Mouse (Mus musculus) hindbrain, embryonic 13.5 days (tissue): ENCODE results near the gene Clec5a. TPM values are rescaled to one million over a fixed set of nuclear protein-coding genes. Genes with fewer than 3 reads are reported as not detected.

Source experiments
- ATAC-seq: fragments of 200-750 bp; cut with Nextera tagmentation; 2 replicates; pipeline ENCODE4 v1.8.0; 2017; ENCODE audit warnings: moderate TSS enrichment; ENCODE audit not compliant: low FRiP score
- H3K27ac ChIP-seq: fragments of 300-500 bp; sonication (generic); 2 replicates; pipeline ENCODE4 v1.5.1; 2015; ENCODE audit warnings: inconsistent platforms, mild to moderate bottlenecking, moderate library complexity
- H3K27me3 ChIP-seq: fragments of 300-500 bp; sonication (generic); 2 replicates; pipeline ENCODE4 v1.6.1; 2015; ENCODE audit warnings: mild to moderate bottlenecking, inconsistent platforms
- H3K36me3 ChIP-seq: fragments of 300-500 bp; sonication (generic); 2 replicates; pipeline ENCODE4 v1.6.1; 2015; ENCODE audit warnings: mild to moderate bottlenecking, inconsistent platforms
- H3K4me1 ChIP-seq: fragments of 300-500 bp; sonication (generic); replicated peaks from 2 replicates; pipeline ENCODE4 v1.6.1; 2015; ENCODE audit warnings: inconsistent platforms
- H3K4me2 ChIP-seq: fragments of 300-500 bp; sonication (generic); 2 replicates; pipeline ENCODE4 v1.6.1; 2015; ENCODE audit warnings: inconsistent platforms, mild to moderate bottlenecking, moderate library complexity
- H3K4me3 ChIP-seq: fragments of 300-500 bp; sonication (generic); 2 replicates; pipeline ENCODE4 v1.5.1; 2015; ENCODE audit warnings: mild to moderate bottlenecking, inconsistent platforms
- H3K9ac ChIP-seq: fragments of 300-500 bp; sonication (generic); 2 replicates; pipeline ENCODE4 v1.6.1; 2015; ENCODE audit warnings: mild to moderate bottlenecking, inconsistent platforms
- H3K9me3 ChIP-seq: fragments of 300-500 bp; sonication (generic); 2 replicates; pipeline ENCODE4 v1.6.1; 2016; ENCODE audit warnings: inconsistent platforms
- WGBS: fragments of 180-500 bp; shearing (Covaris S2); methylation state at CpG from one replicate; pipeline ENCODE4 v1.1.7; 2015; 5-methylcytosine and 5-hydroxymethylcytosine counted together
- polyA plus RNA-seq: library from polyadenylated mRNA; unstranded; fragments of >200 nt; fragmentation: Nextera tagmentation; extraction: Ambion mirVana; gene quantifications from 2 replicates; pipeline ENCODE4 v1.2.1, GENCODE M21; 2015

Clec5a gene
- polyA plus RNA-seq, 1 experiment from 2014 or later = 1.6 TPM

- Histone ChIP-seq H3K27ac (no peak overlapping the region), H3K36me3 (no peaks in the 10 kb centered on the region), H3K9me3 (no peaks in the 10 kb centered on the region), H3K9ac (no peak overlapping the region), H3K4me1 (no peaks in the 10 kb centered on the region), H3K27me3 (no peaks in the 10 kb centered on the region), H3K4me3 (no peak overlapping the region), H3K4me2 (no peak overlapping the region)
- 93% methylated on average over 1 of the region's 1 CpGs for WGBS
- ATAC-seq = no peak
These were observed 9.3 kb downstream of the Clec5a start for GRCm38 (mm10) chr6:40576305-40576704.

- no peak overlapping the region for H3K4me3 ChIP-seq
- H3K9me3 ChIP-seq = no peaks in the 10 kb centered on the region
- H3K27me3 ChIP-seq = no peaks in the 10 kb centered on the region
- no peaks in the 10 kb centered on the region for H3K4me1 ChIP-seq
- no peaks in the 10 kb centered on the region for H3K36me3 ChIP-seq
- no peak overlapping the region for H3K4me2 ChIP-seq
- no peak overlapping the region for H3K9ac ChIP-seq
- H3K27ac ChIP-seq = no peak overlapping the region
- 82% methylated on average over 3 of the region's 3 CpGs for WGBS
- no peak for ATAC-seq
These were observed 12.0 kb downstream of the Clec5a start for GRCm38 (mm10) chr6:40573618-40574017.

GRCm38 (mm10) chr6:40569187-40569586, 16.4 kb downstream of the Clec5a start, which contains the start of gene Olfr460:
Gene Olfr460 (plus strand): TSS chr6:40569487.
- Histone ChIP-seq H3K4me3 (no peak within 1 kb of the TSS), H3K4me1 (no peaks in the 10 kb centered on the region), H3K4me2 (no peak within 1 kb of the TSS), H3K27me3 (no peaks in the 10 kb centered on the region), H3K9ac (no peak within 1 kb of the TSS), H3K36me3 (no peaks in the 10 kb centered on the region), H3K9me3 (no peaks in the 10 kb centered on the region), H3K27ac (no peak within 1 kb of the TSS)
- 89% methylated on average over 3 of the region's 3 CpGs for WGBS
- no peak for ATAC-seq

- Histone ChIP-seq H3K4me3 (no peak within 1 kb of the TSS), H3K27me3 (no peaks in the 10 kb centered on the region), H3K4me2 (no peak within 1 kb of the TSS), H3K36me3 (no peaks in the 10 kb centered on the region), H3K9ac (no peak within 1 kb of the TSS), H3K27ac (no peak within 1 kb of the TSS), H3K9me3 (no peaks in the 10 kb centered on the region), H3K4me1 (no peaks in the 10 kb centered on the region)
- no peak for ATAC-seq
- 91% methylated on average over 2 of the region's 2 CpGs for WGBS
These were observed 30.7 kb downstream of the Clec5a start, which contains the start of gene Olfr461 for GRCm38 (mm10) chr6:40554950-40555349. Gene Olfr461 (minus strand): TSS chr6:40555050.

GRCm38 (mm10) chr6:40544690-40545089, 40.9 kb downstream of the Clec5a start:
- no peak overlapping the region for H3K4me2 ChIP-seq
- WGBS = 83% methylated on average over 10 of the region's 10 CpGs
- no peak overlapping the region for H3K27ac ChIP-seq
- ATAC-seq = no peak
- no peak overlapping the region for H3K4me3 ChIP-seq
- H3K27me3 ChIP-seq = no peaks in the 10 kb centered on the region
- no peaks in the 10 kb centered on the region for H3K36me3 ChIP-seq
- no peaks in the 10 kb centered on the region for H3K4me1 ChIP-seq
- no peaks in the 10 kb centered on the region for H3K9me3 ChIP-seq
- no peak overlapping the region for H3K9ac ChIP-seq

Other genes with a start within 250 kb of the Clec5a start
- 14.4 and 19.1 TPM in 2 replicates for gene E330009J07Rik, start 149.7 kb downstream of the Clec5a start, polyA plus RNA-seq
- gene Wee2, start 146.7 kb downstream of the Clec5a start, polyA plus RNA-seq = 0.18 and 0.25 TPM in 2 replicates
- gene Ssbp1, start 114.5 kb downstream of the Clec5a start, polyA plus RNA-seq = 126 and 132 TPM in 2 replicates
- not detected in 2 replicates for gene Tas2r137, start 94.6 kb downstream of the Clec5a start, polyA plus RNA-seq
- gene Tas2r108, start 92.3 kb downstream of the Clec5a start, polyA plus RNA-seq = not detected in 2 replicates
- gene Prss37, start 66.3 kb downstream of the Clec5a start, polyA plus RNA-seq = not detected in 2 replicates
- gene Olfr461, start 30.8 kb downstream of the Clec5a start, polyA plus RNA-seq = 0.12 TPM in 2 replicates
- gene Olfr460, start 16.3 kb downstream of the Clec5a start, polyA plus RNA-seq = not detected in 2 replicates
- not detected in 2 replicates for gene Tas2r138, start 27.5 kb upstream of the Clec5a start, polyA plus RNA-seq
- 0.05 TPM in 1 of 2 replicates, not detected in the other for gene Mgam, start 43.0 kb upstream of the Clec5a start, polyA plus RNA-seq